Mouse (Mus musculus) limb, embryonic 11.5 days (tissue): ENCODE measurements around the gene Ada. TPM values are rescaled to one million over a fixed set of nuclear protein-coding genes. Genes with fewer than 3 reads are reported as not detected.

Experiments used
- ATAC-seq: fragments of 200-750 bp; cut with Nextera tagmentation; 2 replicates; pipeline ENCODE4 v1.8.0; 2017; ENCODE audit warnings: low read depth; ENCODE audit not compliant: insufficient number of reproducible peaks, low FRiP score, low TSS enrichment
- DNase-seq: peaks from one replicate; pipeline ENCODE4 v3.0.0-alpha.2; 2015; ENCODE audit warnings: low spot score
- H3K27ac ChIP-seq: fragments of 300-500 bp; sonication (generic); replicated peaks from 2 replicates; pipeline ENCODE4 v1.5.1; 2014; ENCODE audit warnings: low read depth, mild to moderate bottlenecking, low read length
- H3K27me3 ChIP-seq: fragments of 300-500 bp; sonication (generic); 2 replicates; pipeline ENCODE4 v1.6.1; 2014; ENCODE audit warnings: mild to moderate bottlenecking, low read length, mixed read lengths; ENCODE audit not compliant: control insufficient read depth, insufficient read depth
- H3K36me3 ChIP-seq: fragments of 300-500 bp; sonication (generic); 2 replicates; pipeline ENCODE4 v1.6.1; 2014; ENCODE audit warnings: mild to moderate bottlenecking, low read length, moderate library complexity, mixed read lengths; ENCODE audit not compliant: control insufficient read depth, insufficient read depth
- H3K4me1 ChIP-seq: fragments of 300-500 bp; sonication (generic); 2 replicates; pipeline ENCODE4 v1.6.1; 2014; ENCODE audit warnings: low read length, mixed read lengths; ENCODE audit not compliant: control insufficient read depth, insufficient read depth
- H3K4me2 ChIP-seq: fragments of 300-500 bp; sonication (generic); 2 replicates; pipeline ENCODE4 v1.6.1; 2014; ENCODE audit warnings: low read depth, mild to moderate bottlenecking, moderate library complexity; ENCODE audit not compliant: severe bottlenecking
- H3K4me3 ChIP-seq: fragments of 300-500 bp; sonication (generic); 2 replicates; pipeline ENCODE4 v1.5.1; 2014; ENCODE audit warnings: low read depth, low read length
- H3K9ac ChIP-seq: fragments of 300-500 bp; sonication (generic); 2 replicates; pipeline ENCODE4 v1.6.1; 2014; ENCODE audit warnings: mild to moderate bottlenecking, low read length
- H3K9me3 ChIP-seq: fragments of 300-500 bp; sonication (generic); 2 replicates; pipeline ENCODE4 v1.6.1; 2016; ENCODE audit warnings: low read length; ENCODE audit not compliant: control insufficient read depth
- WGBS: fragments of 180-500 bp; shearing (Covaris S2); extraction: QIAGEN DNeasy Blood & Tissue Kit; methylation state at CpG from one replicate; pipeline ENCODE4 v1.1.7; 2014; 5-methylcytosine and 5-hydroxymethylcytosine counted together
- polyA plus RNA-seq: library from polyadenylated mRNA; unstranded; fragments of >200 nt; fragmentation: Nextera tagmentation; extraction: Ambion mirVana; gene quantifications from 2 replicates; pipeline ENCODE4 v1.2.1, GENCODE M21; 2014

The Ada gene
- polyA plus RNA-seq, 1 experiment from 2014 or later = 9.7 TPM

DNA sequence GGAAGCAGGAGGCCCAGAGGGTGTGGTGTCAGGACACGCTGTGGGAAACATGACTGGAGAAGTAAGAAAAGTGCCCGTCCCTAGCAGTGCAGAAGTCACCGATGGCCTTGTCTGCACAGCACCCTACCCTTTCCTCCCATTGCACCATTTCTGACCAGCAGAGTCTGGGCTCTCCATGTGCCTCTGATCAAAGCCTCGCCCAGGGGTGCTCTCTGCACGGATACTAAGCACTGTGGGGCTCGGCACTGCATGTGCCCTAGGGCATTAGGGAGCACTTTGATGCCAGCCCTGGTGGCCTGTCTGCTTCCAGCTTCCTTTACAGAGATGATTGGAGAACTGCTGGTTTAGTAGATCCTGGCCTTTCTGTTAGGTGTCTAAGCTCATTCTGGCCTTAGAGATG lies 37.2 kb downstream of the Ada start:
- ATAC-seq (no peak), DNase-seq (no peak)
- H3K9me3 ChIP-seq = no peaks in the 10 kb centered on the region
- no peak overlapping the region for H3K4me2 ChIP-seq
- H3K4me1 ChIP-seq = 0 out of 2 replicates have a peak, but pooled peaks cover 5% of the 10 kb centered on the region
- no peak overlapping the region for H3K27ac ChIP-seq
- H3K27me3 ChIP-seq = no peaks in the 10 kb centered on the region
- H3K9ac ChIP-seq = no peak overlapping the region
- no peaks in the 10 kb centered on the region for H3K36me3 ChIP-seq
- no peak overlapping the region for H3K4me3 ChIP-seq
- 88% methylated on average over 6 of the region's 6 CpGs for WGBS

- Histone ChIP-seq H3K4me3 (no peak overlapping the region), H3K27me3 (no peaks in the 10 kb centered on the region), H3K27ac (no peak overlapping the region), H3K36me3 (no peaks in the 10 kb centered on the region), H3K9ac (no peak overlapping the region), H3K9me3 (no peaks in the 10 kb centered on the region), H3K4me2 (no peak overlapping the region), H3K4me1 (0 out of 2 replicates have a peak, but pooled peaks cover 5% of the 10 kb centered on the region)
- no peak for ATAC-seq
- 71% methylated on average over 7 of the region's 7 CpGs for WGBS
- no peak for DNase-seq
These were observed 37.6 kb downstream of the Ada start for GRCm38 (mm10) chr2:163712473-163712872.

- DNase-seq (no peak), ATAC-seq (no peak)
- no peak overlapping the region for H3K4me3 ChIP-seq
- no peaks in the 10 kb centered on the region for H3K36me3 ChIP-seq
- H3K9me3 ChIP-seq = no peaks in the 10 kb centered on the region
- 0 out of 2 replicates have a peak, but pooled peaks cover 3% of the 10 kb centered on the region for H3K4me1 ChIP-seq
- H3K4me2 ChIP-seq = no peak overlapping the region
- H3K9ac ChIP-seq = no peak overlapping the region
- H3K27ac ChIP-seq = no peak overlapping the region
- no peaks in the 10 kb centered on the region for H3K27me3 ChIP-seq
- 93% methylated on average over 8 of the region's 8 CpGs for WGBS
These were observed 38.6 kb downstream of the Ada start for GRCm38 (mm10) chr2:163711368-163711868.

GRCm38 (mm10) chr2:163710606-163711159 lies 39.4 kb downstream of the Ada start:
- H3K27ac ChIP-seq = no peak overlapping the region
- ATAC-seq = no peak
- WGBS = 86% methylated on average over 5 of the region's 5 CpGs
- no peaks in the 10 kb centered on the region for H3K27me3 ChIP-seq
- DNase-seq = no peak
- no peak overlapping the region for H3K4me3 ChIP-seq
- no peak overlapping the region for H3K9ac ChIP-seq
- H3K9me3 ChIP-seq = no peaks in the 10 kb centered on the region
- H3K36me3 ChIP-seq = no peaks in the 10 kb centered on the region
- H3K4me2 ChIP-seq = no peak overlapping the region
- no peaks in the 10 kb centered on the region for H3K4me1 ChIP-seq

DNA sequence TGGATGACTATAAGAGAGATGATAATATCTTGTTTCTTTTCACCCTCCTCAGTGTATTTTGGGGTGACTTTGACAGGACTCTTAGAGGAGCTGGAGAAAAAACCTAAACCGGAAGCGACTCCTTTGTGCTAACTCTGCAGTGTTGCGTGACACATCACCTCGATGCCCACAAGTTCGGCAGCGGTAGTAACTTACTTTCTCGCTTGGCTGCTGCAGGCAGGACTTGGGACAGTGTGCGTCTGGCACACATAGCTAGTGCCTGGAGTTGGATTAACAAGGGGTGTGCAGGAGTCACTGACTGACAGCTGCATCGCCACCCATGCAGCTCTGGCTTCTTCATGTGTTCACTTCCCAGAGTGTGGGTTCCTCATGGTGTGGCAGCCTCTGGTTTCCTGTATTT lies 40.0 kb downstream of the Ada start:
- Histone ChIP-seq H3K27ac (no peak overlapping the region), H3K9ac (no peak overlapping the region), H3K27me3 (no peaks in the 10 kb centered on the region), H3K4me2 (no peak overlapping the region), H3K36me3 (no peaks in the 10 kb centered on the region), H3K4me1 (no peaks in the 10 kb centered on the region), H3K9me3 (no peaks in the 10 kb centered on the region), H3K4me3 (no peak overlapping the region)
- 91% methylated on average over 9 of the region's 9 CpGs for WGBS
- DNase-seq (no peak), ATAC-seq (no peak)

- no peaks in the 10 kb centered on the region for H3K36me3 ChIP-seq
- H3K9me3 ChIP-seq = no peaks in the 10 kb centered on the region
- H3K4me2 ChIP-seq = no peak overlapping the region
- no peak for DNase-seq
- no peaks in the 10 kb centered on the region for H3K4me1 ChIP-seq
- H3K27ac ChIP-seq = no peak overlapping the region
- WGBS = 81% methylated on average over 6 of the region's 6 CpGs
- no peaks in the 10 kb centered on the region for H3K27me3 ChIP-seq
- no peak overlapping the region for H3K9ac ChIP-seq
- ATAC-seq = no peak
- no peak overlapping the region for H3K4me3 ChIP-seq
These were observed 41.2 kb downstream of the Ada start for GRCm38 (mm10) chr2:163708763-163709250.

DNA sequence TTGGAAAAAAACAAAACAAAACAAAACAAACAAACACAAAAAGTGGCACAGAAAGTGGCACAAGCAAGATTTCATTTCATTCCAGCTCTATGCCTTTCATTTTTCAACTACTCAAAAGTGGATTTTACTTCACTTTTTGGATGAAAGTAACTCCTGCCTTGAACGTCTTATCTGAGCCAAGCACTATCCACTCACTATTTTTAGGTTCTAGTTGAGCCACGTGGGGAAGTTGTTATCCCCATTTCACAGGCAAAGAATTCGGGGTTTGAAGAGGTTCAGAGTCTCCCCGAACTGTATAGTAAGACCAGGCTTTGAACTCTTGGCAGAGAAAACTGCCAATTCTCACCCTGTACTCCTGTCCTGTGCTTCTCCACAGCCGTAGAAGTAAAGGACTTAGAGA lies 41.7 kb downstream of the Ada start:
- no peak for DNase-seq
- H3K27me3 ChIP-seq = no peaks in the 10 kb centered on the region
- H3K4me1 ChIP-seq = no peaks in the 10 kb centered on the region

DNA sequence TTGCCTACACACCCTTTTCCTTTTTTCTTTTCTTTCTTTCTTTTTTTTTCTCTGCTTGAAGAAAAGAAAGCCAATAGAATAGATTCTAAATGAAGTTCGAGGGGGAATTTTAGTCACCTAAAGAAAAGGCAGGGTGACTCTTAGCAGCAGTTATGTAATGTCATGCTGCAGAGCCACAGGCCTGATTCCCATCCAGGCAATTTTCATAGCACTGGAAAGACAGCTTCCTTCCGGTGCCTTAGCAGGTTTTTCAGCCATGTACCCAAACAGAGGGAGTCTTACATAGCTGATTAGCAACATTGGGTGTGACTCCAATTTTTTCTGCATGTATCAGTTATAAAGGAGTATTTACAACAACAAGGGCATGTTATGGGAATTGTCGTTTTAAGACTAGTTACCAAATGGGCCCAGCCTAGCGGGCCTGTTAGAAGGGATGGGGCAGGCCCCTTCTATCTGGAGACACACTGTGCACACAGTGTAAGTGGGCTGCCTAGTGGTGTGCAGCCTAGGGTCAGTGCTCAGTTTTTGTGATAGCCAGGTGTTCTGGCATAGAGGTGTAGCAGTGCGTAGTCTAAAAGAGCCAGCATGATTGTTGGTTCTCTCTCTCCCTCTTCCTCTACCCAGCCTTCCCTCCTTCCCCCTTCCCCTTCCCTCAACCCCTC lies 46.3 kb downstream of the Ada start:
- H3K9ac ChIP-seq = no peak overlapping the region
- H3K4me2 ChIP-seq = no peak overlapping the region
- no peaks in the 10 kb centered on the region for H3K36me3 ChIP-seq
- no peaks in the 10 kb centered on the region for H3K27me3 ChIP-seq
- WGBS = 88% methylated on average over 5 of the region's 5 CpGs
- H3K4me3 ChIP-seq = no peak overlapping the region
- no peak overlapping the region for H3K27ac ChIP-seq
- DNase-seq (no peak), ATAC-seq (no peak)
- no peaks in the 10 kb centered on the region for H3K9me3 ChIP-seq
- no peaks in the 10 kb centered on the region for H3K4me1 ChIP-seq

More for the DNA sequence above, 41.7 kb downstream of the Ada start:
- no peak overlapping the region for H3K9ac ChIP-seq
- H3K27ac ChIP-seq = no peak overlapping the region
- no peak for ATAC-seq
- 88% methylated on average over 5 of the region's 5 CpGs for WGBS
- no peak overlapping the region for H3K4me3 ChIP-seq
- no peaks in the 10 kb centered on the region for H3K9me3 ChIP-seq
- no peaks in the 10 kb centered on the region for H3K36me3 ChIP-seq
- H3K4me2 ChIP-seq = no peak overlapping the region
